Mouse (Mus musculus): ENCODE data around the gene Dmpk. TPM values are rescaled to one million over a fixed set of nuclear protein-coding genes. Genes with fewer than 3 reads are reported as not detected.

Dmpk gene
- polyA plus RNA-seq, 1 experiment from 2014 or later: 16.4 TPM

Small RNA genes within 50 kb of the gene (microRNA-seq; reads per million reads assigned to microRNA genes)
- not detected for gene Mir3100

Other genes with a start within 250 kb of the Dmpk start
- 0.17 and 0.31 TPM in 2 replicates for gene Mill2, start 243.9 kb upstream of the Dmpk start, polyA plus RNA-seq (2016; fragmentation: Nextera tagmentation; extraction: Ambion mirVana)
- 0.83 and 0.96 TPM in 2 replicates for gene Pglyrp1, start 212.5 kb upstream of the Dmpk start, polyA plus RNA-seq (2016; fragmentation: Nextera tagmentation; extraction: Ambion mirVana)
- 23.3 and 24.0 TPM in 2 replicates for gene Ccdc61, start 173.4 kb upstream of the Dmpk start, polyA plus RNA-seq (2016; fragmentation: Nextera tagmentation; extraction: Ambion mirVana)
- gene Nova2, start 158.0 kb upstream of the Dmpk start, polyA plus RNA-seq (2016; fragmentation: Nextera tagmentation; extraction: Ambion mirVana): 0.60 and 0.64 TPM in 2 replicates
- not detected in 2 replicates for gene Nanos2, start 96.4 kb upstream of the Dmpk start, polyA plus RNA-seq (2016; fragmentation: Nextera tagmentation; extraction: Ambion mirVana)
- gene Mypop, start 92.6 kb upstream of the Dmpk start, polyA plus RNA-seq (2016; fragmentation: Nextera tagmentation; extraction: Ambion mirVana): 2.7 and 3.0 TPM in 2 replicates
- gene Irf2bp1, start 79.8 kb upstream of the Dmpk start, polyA plus RNA-seq (2016; fragmentation: Nextera tagmentation; extraction: Ambion mirVana): 21.3 and 22.8 TPM in 2 replicates
- 0.37 TPM in 1 of 2 replicates, not detected in the other for gene Foxa3, start 60.3 kb upstream of the Dmpk start, polyA plus RNA-seq (2016; fragmentation: Nextera tagmentation; extraction: Ambion mirVana)
- 33.2 TPM in 2 replicates for gene Sympk, start 59.5 kb upstream of the Dmpk start, polyA plus RNA-seq (2016; fragmentation: Nextera tagmentation; extraction: Ambion mirVana)
- gene Rsph6a, start 29.2 kb upstream of the Dmpk start, polyA plus RNA-seq (2016; fragmentation: Nextera tagmentation; extraction: Ambion mirVana): not detected in 2 replicates
- 15.4 and 15.5 TPM in 2 replicates for gene Dmwd, start 7.6 kb upstream of the Dmpk start, polyA plus RNA-seq (2016; fragmentation: Nextera tagmentation; extraction: Ambion mirVana)
- 7.1 and 7.2 TPM in 2 replicates for gene Six5, start 10.7 kb downstream of the Dmpk start, polyA plus RNA-seq (2016; fragmentation: Nextera tagmentation; extraction: Ambion mirVana)
- 2.2 TPM in 2 replicates for gene Gm4969, start 34.5 kb downstream of the Dmpk start, polyA plus RNA-seq (2016; fragmentation: Nextera tagmentation; extraction: Ambion mirVana)
- gene Fbxo46, start 36.0 kb downstream of the Dmpk start, polyA plus RNA-seq (2016; fragmentation: Nextera tagmentation; extraction: Ambion mirVana): 10.2 and 11.2 TPM in 2 replicates
- gene Qpctl, start 65.4 kb downstream of the Dmpk start, polyA plus RNA-seq (2016; fragmentation: Nextera tagmentation; extraction: Ambion mirVana): 10.0 TPM in 2 replicates
- gene Snrpd2, start 65.9 kb downstream of the Dmpk start, polyA plus RNA-seq (2016; fragmentation: Nextera tagmentation; extraction: Ambion mirVana): 101 TPM in 2 replicates
- 8.0 and 9.7 TPM in 2 replicates for gene Gipr, start 82.3 kb downstream of the Dmpk start, polyA plus RNA-seq (2016; fragmentation: Nextera tagmentation; extraction: Ambion mirVana)
- gene Eml2, start 92.6 kb downstream of the Dmpk start, polyA plus RNA-seq (2016; fragmentation: Nextera tagmentation; extraction: Ambion mirVana): 17.7 and 18.2 TPM in 2 replicates
- gene Gpr4, start 128.7 kb downstream of the Dmpk start, polyA plus RNA-seq (2016; fragmentation: Nextera tagmentation; extraction: Ambion mirVana): 0.97 and 1.1 TPM in 2 replicates
- gene Opa3, start 144.5 kb downstream of the Dmpk start, polyA plus RNA-seq (2016; fragmentation: Nextera tagmentation; extraction: Ambion mirVana): 37.0 and 38.4 TPM in 2 replicates
- gene Vasp, start 188.0 kb downstream of the Dmpk start, polyA plus RNA-seq (2016; fragmentation: Nextera tagmentation; extraction: Ambion mirVana): 93.7 and 99.0 TPM in 2 replicates
- not detected in 2 replicates for gene Ppm1n, start 196.2 kb downstream of the Dmpk start, polyA plus RNA-seq (2016; fragmentation: Nextera tagmentation; extraction: Ambion mirVana)
- 23.6 and 26.7 TPM in 2 replicates for gene Rtn2, start 198.8 kb downstream of the Dmpk start, polyA plus RNA-seq (2016; fragmentation: Nextera tagmentation; extraction: Ambion mirVana)
- 0.37 and 0.55 TPM in 2 replicates for gene Fosb, start 226.2 kb downstream of the Dmpk start, polyA plus RNA-seq (2016; fragmentation: Nextera tagmentation; extraction: Ambion mirVana)